Mouse (Mus musculus) frontal cortex, postnatal 10 days (tissue): ENCODE data around the gene Snrnp27.

ENCODE experiments used
- DNase-seq, 2 experiments: peaks; one replicate each; pipeline ENCODE4 v3.0.0; 2022; ENCODE audit warnings: low spot score in 2 of 2, mixed read lengths in 1 of 2

Gene Snrnp27

DNA sequence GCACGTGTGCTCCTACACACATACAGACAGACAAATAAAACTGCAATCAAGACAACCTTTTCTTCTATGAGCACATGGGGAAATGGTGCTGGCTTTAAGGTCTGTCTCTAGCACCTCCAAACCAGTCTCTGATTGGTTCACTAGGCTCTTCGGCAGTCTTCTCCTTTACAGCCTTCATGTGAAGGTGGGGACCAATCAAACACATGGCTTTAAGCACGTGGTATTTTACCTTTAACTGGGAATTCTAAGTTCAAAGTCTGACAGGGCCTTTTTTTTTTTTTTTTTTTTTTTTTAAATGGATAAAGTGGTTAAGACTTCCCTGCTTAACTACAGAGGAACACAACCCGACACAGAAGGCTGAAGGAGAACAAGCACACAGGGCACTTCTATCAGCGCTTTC lies 19.2 kb downstream of the Snrnp27 start:
- DNase-seq = no peak

- DNase-seq = no peak
These were observed 24.0 kb downstream of the Snrnp27 start for GRCm38 (mm10) chr6:86660161-86660877.

GRCm38 (mm10) chr6:86658501-86658900 lies 25.8 kb downstream of the Snrnp27 start:
- DNase-seq = no peak

DNA sequence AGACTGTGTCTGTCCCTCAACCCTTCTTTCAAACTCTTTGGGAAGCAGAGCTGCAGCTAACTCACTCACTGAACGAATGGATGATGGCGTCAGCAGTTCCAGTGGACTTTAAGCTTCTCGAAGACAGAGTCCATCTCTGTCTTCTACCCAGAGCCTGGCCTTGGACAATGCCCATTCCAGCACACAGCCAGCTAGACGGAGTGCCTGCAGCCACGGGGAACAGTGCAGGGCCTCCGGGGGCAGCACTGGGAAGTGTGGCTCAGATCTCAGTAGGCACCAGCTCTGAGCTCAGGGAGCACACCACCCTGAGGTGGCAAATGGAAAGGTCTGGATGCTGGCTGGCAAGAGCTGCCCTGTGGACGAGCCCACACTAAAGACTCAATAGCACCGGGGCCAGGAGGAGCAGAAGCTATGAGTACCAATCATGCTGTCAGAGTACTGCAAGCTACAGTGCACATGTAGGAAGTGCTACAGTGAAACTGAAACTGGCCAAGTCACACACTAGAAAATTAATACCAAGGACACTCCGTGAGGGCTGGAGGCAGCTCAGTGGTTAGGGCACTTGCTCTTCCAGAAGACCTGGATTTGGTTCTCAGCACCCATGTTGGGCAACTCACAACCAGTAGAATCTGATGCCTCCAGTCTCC lies 29.9 kb downstream of the Snrnp27 start:
- no peak for DNase-seq

DNA sequence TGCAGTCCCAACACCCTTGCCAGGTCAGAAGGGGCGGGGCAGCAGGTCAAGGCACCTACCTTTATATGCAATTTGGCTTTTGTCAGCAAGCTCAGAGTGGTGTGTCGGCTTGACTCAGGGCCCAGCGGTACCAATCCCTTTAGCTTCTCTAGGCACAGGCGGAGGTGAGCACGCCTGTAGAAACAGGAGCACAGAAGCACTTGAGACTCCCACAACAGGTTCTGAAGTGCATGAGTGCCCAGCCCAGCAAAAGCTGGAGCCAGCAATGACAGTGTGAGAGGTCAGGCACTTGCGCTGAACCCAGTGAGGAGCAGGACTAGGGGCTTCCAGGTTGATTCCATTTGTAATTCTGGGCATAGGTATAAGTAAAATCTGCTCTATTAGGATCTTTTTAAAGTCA lies 31.3 kb downstream of the Snrnp27 start:
- no peak for DNase-seq

- DNase-seq = no peak
These were observed 38.2 kb downstream of the Snrnp27 start for GRCm38 (mm10) chr6:86646143-86646542.

- no peak for DNase-seq
These were observed 38.8 kb downstream of the Snrnp27 start for GRCm38 (mm10) chr6:86645551-86645950.

GRCm38 (mm10) chr6:86644775-86645400 lies 39.4 kb downstream of the Snrnp27 start:
- DNase-seq = no peak

- no peak for DNase-seq
These were observed 42.6 kb downstream of the Snrnp27 start for GRCm38 (mm10) chr6:86641716-86642115.

GRCm38 (mm10) chr6:86640776-86641175 lies 43.5 kb downstream of the Snrnp27 start:
- no peak for DNase-seq

GRCm38 (mm10) chr6:86640161-86640560 lies 44.2 kb downstream of the Snrnp27 start:
- no peak for DNase-seq

DNA sequence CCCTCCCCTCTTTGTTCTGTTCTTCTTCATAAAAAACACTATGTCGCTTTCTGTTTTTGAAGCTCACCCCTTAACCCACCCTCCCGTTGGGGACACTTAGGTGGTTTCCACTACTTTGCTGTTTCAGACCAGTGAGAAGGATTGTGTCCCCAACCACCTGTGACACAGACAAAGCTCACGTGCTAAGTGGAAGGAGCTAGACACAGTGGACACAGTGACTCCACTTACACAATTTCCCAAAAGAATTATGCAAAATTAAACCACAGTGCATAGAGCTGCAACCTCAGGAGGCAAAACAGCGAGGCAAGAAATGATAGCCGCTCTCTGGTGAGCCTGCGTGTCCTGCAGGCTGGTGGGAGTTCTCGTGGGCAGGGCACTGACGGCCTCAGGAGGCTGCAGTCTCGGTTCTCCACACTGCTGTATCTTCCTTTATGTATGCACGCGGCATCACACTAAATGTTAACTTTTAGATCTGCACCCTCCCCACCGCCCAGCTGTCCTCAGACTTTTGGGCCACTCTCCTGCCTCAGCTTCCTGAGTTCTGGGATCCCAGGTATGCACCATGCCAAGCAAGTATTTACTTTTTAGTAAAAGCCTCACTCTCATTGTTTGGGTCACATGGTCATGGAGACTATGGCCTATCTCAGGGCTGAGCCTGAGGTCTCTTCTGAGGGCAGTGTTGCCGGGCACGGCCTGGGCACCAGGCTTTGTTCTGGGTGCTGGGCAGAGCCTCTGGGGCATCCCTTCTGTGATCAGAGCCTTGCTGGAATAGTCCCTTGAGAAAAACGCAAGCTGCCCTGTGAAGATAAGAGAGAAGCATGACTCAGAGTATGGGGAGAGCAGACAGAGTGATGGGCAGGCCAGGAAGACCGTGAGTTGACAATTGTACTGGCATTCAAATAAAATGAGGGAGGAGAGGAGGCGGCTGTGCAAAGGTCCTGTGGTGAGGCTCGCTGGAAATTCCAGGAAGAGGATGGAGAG lies 44.9 kb downstream of the Snrnp27 start:
- no peak for DNase-seq

DNA sequence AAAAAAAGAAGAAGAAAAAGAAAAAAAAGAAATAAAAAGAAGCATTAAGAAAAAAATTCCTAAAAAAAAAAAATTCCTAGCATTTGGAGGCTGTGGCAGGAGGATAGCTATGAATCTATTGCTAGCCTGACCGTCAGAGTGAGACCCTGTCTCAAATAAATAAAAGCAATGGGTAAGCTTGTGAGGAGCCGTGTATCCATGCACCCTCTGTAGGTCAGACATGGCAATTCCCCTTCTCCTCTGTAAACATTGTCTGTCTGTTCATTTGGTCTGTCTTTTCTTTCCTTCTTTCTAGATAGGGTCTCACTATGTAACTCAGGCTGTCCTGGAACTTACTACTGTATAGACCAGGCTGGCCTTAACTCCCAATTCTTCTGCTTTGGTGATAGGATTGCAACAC lies 45.9 kb downstream of the Snrnp27 start:
- DNase-seq = no peak

DNA sequence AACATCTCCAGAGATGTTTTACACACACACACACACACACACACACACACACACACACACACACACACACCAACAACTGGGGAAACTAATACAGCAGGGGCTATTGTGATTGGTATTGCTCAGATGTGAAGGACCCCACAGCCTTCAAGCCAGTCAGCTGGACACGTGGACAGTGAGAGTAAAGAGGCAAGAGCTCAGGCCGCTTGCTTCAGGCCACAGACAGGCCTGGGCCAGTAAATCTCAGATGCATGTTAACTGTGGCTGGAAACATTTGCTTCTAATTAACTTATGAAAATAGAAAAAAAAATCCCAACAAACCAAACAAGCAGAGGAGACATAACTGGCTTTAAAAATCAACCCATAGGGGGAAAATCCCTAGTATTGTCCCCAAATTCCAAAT lies 46.5 kb downstream of the Snrnp27 start:
- no peak for DNase-seq

DNA sequence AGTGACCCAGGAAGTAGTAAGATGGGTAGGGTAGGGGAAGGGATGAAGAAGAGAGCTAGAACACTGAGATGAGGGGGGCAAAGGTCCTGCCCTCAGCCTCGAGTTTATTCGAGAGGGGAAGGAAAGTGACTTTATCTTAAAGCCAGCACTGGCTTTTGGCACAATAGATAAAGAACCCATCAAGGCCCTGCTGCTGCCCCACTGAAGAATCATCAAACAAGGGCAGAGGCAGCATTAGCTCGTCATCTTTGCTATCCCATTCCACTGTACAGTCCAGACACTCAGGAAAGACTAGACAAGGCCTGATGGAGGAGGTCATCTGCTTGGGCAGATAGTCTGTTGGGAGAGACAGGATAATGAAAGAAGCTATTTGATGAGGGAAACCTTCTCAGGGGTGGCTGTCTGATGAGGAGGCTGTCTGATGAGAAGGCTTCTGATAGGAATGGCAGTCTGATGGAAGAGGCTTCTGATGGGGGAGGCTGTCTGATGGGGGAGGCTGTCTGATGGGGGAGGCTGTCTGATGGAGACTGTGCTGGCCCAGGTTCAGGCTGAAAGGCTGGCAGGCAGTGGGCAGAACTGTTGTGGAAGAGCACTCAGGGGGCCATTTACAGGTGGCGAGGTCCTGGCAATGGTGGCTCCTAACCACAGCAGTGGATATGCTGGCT lies 47.0 kb downstream of the Snrnp27 start:
- DNase-seq = no peak

- no peak for DNase-seq
These were observed 47.8 kb downstream of the Snrnp27 start for GRCm38 (mm10) chr6:86636495-86636894.

DNA sequence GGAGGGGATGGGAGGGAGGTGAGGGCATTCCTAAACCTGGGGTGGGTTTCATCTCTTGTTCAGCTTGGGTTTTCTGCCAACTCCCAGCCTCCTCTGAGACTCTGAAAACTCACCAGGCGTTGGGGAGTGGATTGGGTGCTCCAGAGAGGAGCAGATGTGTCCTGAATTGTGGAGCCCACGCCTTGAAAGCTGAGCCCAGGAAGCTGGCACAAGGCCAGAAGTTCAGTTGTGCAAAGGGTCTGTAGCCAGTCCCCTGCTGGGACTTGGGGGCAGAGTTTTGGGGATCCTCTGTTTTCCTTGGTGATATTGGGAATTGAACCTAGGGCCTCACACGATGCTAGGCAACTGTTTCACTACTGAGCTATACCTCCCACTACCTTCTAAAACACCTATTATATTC lies 54.2 kb downstream of the Snrnp27 start:
- no peak for DNase-seq

- DNase-seq = no peak
These were observed 56.4 kb downstream of the Snrnp27 start, which contains the start of gene Asprv1 for GRCm38 (mm10) chr6:86627946-86628345. Gene Asprv1 (plus strand): TSS chr6:86628164.
